Mouse (Mus musculus) stomach, embryonic 14.5 days (tissue): ENCODE results near the gene P4hb. TPM values are rescaled to one million over a fixed set of nuclear protein-coding genes. Genes with fewer than 3 reads are reported as not detected.

Source experiments
- ATAC-seq: fragments of 200-750 bp; cut with Nextera tagmentation; 2 replicates; pipeline ENCODE4 v1.8.0; 2017; ENCODE audit warnings: low read depth, moderate TSS enrichment; ENCODE audit not compliant: insufficient number of reproducible peaks, insufficient read depth, low FRiP score
- H3K27ac ChIP-seq: fragments of 300-500 bp; sonication (generic); 2 replicates; pipeline ENCODE4 v1.5.1; 2014; ENCODE audit warnings: mild to moderate bottlenecking, low read length, moderate library complexity, mixed read lengths
- H3K27me3 ChIP-seq: fragments of 300-500 bp; sonication (generic); 2 replicates; pipeline ENCODE4 v1.6.1; 2014; ENCODE audit warnings: low read length, control low read depth, mixed read lengths; ENCODE audit not compliant: control insufficient read depth, insufficient read depth
- H3K36me3 ChIP-seq: fragments of 300-500 bp; sonication (generic); 2 replicates; pipeline ENCODE4 v1.6.1; 2014; ENCODE audit warnings: mild to moderate bottlenecking, control low read depth, low read length, moderate library complexity, mixed read lengths; ENCODE audit not compliant: control insufficient read depth, insufficient read depth
- H3K4me1 ChIP-seq: fragments of 300-500 bp; sonication (generic); 2 replicates; pipeline ENCODE4 v1.6.1; 2014; ENCODE audit warnings: low read length, control low read depth, mixed read lengths; ENCODE audit not compliant: control insufficient read depth, insufficient read depth
- H3K4me2 ChIP-seq: fragments of 300-500 bp; sonication (generic); replicated peaks from 2 replicates; pipeline ENCODE4 v1.6.1; 2014; ENCODE audit warnings: low read depth, low read length, control low read depth
- H3K4me3 ChIP-seq: fragments of 300-500 bp; sonication (generic); 2 replicates; pipeline ENCODE4 v1.5.1; 2014; ENCODE audit warnings: low read depth, low read length, control low read depth
- H3K9ac ChIP-seq: fragments of 300-500 bp; sonication (generic); replicated peaks from 2 replicates; pipeline ENCODE4 v1.6.1; 2014; ENCODE audit warnings: low read depth, mild to moderate bottlenecking, control low read depth, low read length, moderate library complexity, mixed read lengths
- H3K9me3 ChIP-seq: fragments of 300-500 bp; sonication (generic); 2 replicates; pipeline ENCODE4 v1.6.1; 2016; ENCODE audit warnings: low read depth, low read length, control low read depth; ENCODE audit not compliant: control insufficient read depth
- WGBS: fragments of 180-500 bp; shearing (Covaris S2); extraction: QIAGEN DNeasy Blood & Tissue Kit; methylation state at CpG from one replicate; pipeline ENCODE4 v1.1.7; 2014; 5-methylcytosine and 5-hydroxymethylcytosine counted together
- polyA plus RNA-seq: library from polyadenylated mRNA; unstranded; fragments of >200 nt; fragmentation: Nextera tagmentation; extraction: Ambion mirVana; gene quantifications from 2 replicates; pipeline ENCODE4 v1.2.1, GENCODE M21; 2014

The P4hb gene
- polyA plus RNA-seq, 1 experiment from 2014 or later: 768 TPM

GRCm38 (mm10) chr11:120554834-120555233, 18.2 kb downstream of the P4hb start:
- Histone ChIP-seq H3K27ac (no peak overlapping the region), H3K36me3 (peaks cover 7% of the 10 kb centered on the region; the same call in 1 of the 2 replicates), H3K9ac (no peak overlapping the region), H3K4me3 (no peak overlapping the region), H3K4me1 (peaks cover 6% of the 10 kb centered on the region; the same call in 1 of the 2 replicates), H3K27me3 (no peaks in the 10 kb centered on the region), H3K9me3 (no peaks in the 10 kb centered on the region), H3K4me2 (no peak overlapping the region)
- 72% methylated on average over 7 of the region's 7 CpGs for WGBS
- no peak for ATAC-seq

GRCm38 (mm10) chr11:120552736-120553135, 20.3 kb downstream of the P4hb start:
- Histone ChIP-seq H3K4me1 (peaks cover 17% of the 10 kb centered on the region), H3K36me3 (no peaks in the 10 kb centered on the region), H3K27me3 (no peaks in the 10 kb centered on the region), H3K4me2 (no peak overlapping the region), H3K9me3 (no peaks in the 10 kb centered on the region), H3K9ac (no peak overlapping the region), H3K4me3 (no peak overlapping the region), H3K27ac (no peak overlapping the region)
- WGBS: 80% methylated on average over 5 of the region's 5 CpGs
- no peak for ATAC-seq

DNA sequence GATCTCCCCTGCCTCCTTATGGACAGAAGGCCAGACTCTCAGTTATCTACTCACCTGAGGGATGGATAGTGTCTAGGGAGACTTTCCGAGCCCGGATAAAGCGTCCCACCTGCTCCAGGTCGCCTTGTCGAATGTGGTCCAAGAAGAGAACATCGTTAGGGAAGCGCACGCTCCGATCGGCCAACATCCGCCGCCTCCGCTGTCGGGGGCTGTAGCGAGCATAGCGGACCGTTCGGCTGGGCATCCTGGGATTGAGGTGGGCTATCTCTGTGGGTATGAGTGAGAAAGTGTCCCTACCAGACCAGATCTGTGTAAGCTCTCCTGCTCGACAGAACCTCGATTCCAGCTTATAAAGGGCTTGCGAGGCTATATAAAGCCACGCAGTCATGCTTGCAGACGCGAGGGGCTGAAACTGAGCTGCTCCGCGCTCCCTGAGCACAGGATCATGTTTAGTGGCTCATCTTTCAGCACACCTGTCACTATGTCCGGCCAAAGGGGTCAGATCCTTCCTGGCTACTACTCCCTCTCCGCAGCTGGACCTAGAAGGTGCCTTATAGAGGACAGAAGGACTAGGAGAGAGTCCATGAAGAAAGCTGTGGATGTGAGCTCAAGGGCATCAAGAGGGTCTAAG, 22.1 kb downstream of the P4hb start, which contains the start of gene Ppp1r27:
Ppp1r27 (minus strand) TSS at position 323 of the 631 bp plus-strand sequence.
- Histone ChIP-seq H3K4me3 (peak within 1 kb of the TSS; percentile 96), H3K27ac (peak within 1 kb of the TSS; percentile 97; the same call in 1 of the 2 replicates), H3K9ac (peak within 1 kb of the TSS; percentile 99), H3K4me1 (peaks cover 22% of the 10 kb centered on the region), H3K4me2 (peak within 1 kb of the TSS; percentile 95), H3K36me3 (no peaks in the 10 kb centered on the region; the same call in 1 of the 2 replicates), H3K9me3 (no peaks in the 10 kb centered on the region), H3K27me3 (no peaks in the 10 kb centered on the region)
- ATAC-seq: no peak
- 94% methylated on average over 28 of the region's 28 CpGs for WGBS

DNA sequence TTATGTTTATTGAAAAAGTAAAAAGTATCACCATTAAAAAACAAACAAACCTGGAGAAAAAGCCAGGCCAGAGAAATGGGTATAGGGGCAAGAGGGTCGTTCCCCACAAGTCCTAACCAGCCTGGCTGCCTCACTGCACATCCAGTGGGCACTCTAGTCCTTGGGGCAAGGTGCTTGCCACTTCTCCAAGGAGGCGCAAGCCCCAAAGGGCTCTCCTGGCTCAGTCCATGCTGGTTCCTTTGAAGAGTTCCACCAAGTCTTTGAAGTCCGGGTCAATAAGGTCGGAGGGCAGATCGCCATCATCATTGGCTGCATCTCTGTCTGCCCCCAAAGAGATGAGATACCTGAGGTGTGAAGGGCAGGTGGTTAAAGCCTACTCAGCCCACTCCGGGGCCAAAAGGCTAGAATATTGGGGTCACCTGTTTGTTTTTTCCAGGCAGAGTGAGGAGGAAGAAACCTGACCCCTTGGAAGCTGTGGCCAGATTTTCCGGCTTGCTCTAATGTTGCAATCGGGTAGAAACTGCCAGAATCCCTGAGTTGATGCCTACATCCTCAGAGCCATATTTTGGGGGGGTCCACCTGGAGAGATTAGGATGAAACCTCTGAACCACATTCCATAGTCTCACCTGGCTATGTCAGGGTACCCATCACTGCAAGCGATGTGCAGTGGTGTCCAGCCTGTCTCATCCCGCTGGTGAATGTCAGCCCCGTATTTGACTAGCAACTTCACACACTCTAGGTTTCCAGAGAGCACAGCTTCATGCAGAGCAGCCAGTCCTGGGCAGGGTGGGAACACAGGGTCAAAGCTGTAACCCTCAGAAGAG, 22.9 kb downstream of the P4hb start:
- Histone ChIP-seq H3K4me1 (peaks cover 22% of the 10 kb centered on the region), H3K27ac (peak overlapping the region; percentile 97; the same call in 1 of the 2 replicates), H3K9ac (peak overlapping the region; percentile 99), H3K36me3 (no peaks in the 10 kb centered on the region; the same call in 1 of the 2 replicates), H3K27me3 (no peaks in the 10 kb centered on the region), H3K4me3 (peak overlapping the region; percentile 96), H3K4me2 (peak overlapping the region; percentile 95), H3K9me3 (no peaks in the 10 kb centered on the region)
- 65% methylated on average over 11 of the region's 11 CpGs for WGBS
- 0 out of 2 replicates have a peak, but pooled peaks have one; percentile 24 for ATAC-seq

- Histone ChIP-seq H3K4me1 (peaks cover 22% of the 10 kb centered on the region), H3K4me3 (peak within 1 kb of the TSS; percentile 96), H3K9me3 (no peaks in the 10 kb centered on the region), H3K27me3 (no peaks in the 10 kb centered on the region), H3K9ac (peak within 1 kb of the TSS; percentile 99), H3K27ac (peak within 1 kb of the TSS; percentile 97), H3K4me2 (peak within 1 kb of the TSS; percentile 95), H3K36me3 (peaks cover 8% of the 10 kb centered on the region; the same call in 1 of the 2 replicates)
- WGBS: under 1% methylated on average over 73 of the region's 87 CpGs
- peak; percentile 84 for ATAC-seq
These were observed 23.7 kb downstream of the P4hb start, which contains the start of gene Mcrip1 for GRCm38 (mm10) chr11:120549168-120549945. TSS of gene Mcrip1 (minus strand) at chr11:120549727.

DNA sequence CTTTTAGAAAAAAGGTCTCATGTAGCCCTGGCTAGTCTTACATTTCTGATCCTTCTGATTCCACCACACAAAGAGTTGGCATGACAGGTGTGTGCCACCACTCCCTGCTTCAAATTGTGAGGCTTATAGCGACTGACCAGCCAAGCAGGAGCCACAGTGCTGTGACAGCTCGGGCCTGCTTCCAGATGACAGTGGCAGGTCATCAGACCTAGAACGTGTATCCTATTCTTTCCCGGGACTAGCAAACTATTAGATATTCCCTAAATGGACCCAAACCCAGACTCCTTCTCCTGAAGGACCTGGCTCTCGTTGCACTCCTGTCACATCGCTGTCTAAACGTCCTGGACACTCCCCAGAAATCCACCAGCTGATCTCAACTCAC, 24.3 kb downstream of the P4hb start:
- peak; percentile 4; the same call in 1 of the 2 replicates for ATAC-seq

DNA sequence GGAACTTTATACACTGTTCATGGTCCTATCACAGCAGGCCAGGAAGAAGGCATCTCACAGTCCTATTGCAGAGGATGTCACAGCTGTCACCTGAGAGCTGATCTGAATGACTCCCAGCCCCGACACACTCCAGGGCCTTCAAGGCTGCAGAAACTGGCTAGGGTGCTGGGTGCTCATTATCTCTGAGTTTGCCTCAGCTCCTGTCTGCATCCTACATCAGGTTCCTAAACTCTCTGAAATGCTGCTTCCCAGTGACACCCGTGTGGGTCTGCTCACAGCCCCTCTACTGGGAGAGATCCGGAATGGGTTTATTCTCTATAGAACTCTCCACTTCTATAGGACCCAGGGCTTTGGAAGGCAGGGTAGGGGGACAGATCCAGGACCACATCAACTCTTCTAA, 24.8 kb downstream of the P4hb start:
- 81% methylated on average over 3 of the region's 3 CpGs for WGBS
- ATAC-seq: no peak
- peak overlapping the region; percentile 95 for H3K4me2 ChIP-seq
- no peak overlapping the region for H3K27ac ChIP-seq
- H3K27me3 ChIP-seq: no peaks in the 10 kb centered on the region
- peak overlapping the region; percentile 99 for H3K9ac ChIP-seq
- peak overlapping the region; percentile 96 for H3K4me3 ChIP-seq
- peaks cover 11% of the 10 kb centered on the region for H3K36me3 ChIP-seq
- no peaks in the 10 kb centered on the region for H3K9me3 ChIP-seq
- H3K4me1 ChIP-seq: peaks cover 22% of the 10 kb centered on the region

More for the DNA sequence above, 24.3 kb downstream of the P4hb start:
- Histone ChIP-seq H3K4me3 (peak overlapping the region; percentile 96), H3K36me3 (peaks cover 8% of the 10 kb centered on the region), H3K4me2 (peak overlapping the region; percentile 95), H3K9ac (peak overlapping the region; percentile 99), H3K9me3 (no peaks in the 10 kb centered on the region), H3K27ac (peak overlapping the region; percentile 97), H3K27me3 (no peaks in the 10 kb centered on the region), H3K4me1 (peaks cover 22% of the 10 kb centered on the region)
- WGBS: 15% methylated on average over 7 of the region's 7 CpGs

DNA sequence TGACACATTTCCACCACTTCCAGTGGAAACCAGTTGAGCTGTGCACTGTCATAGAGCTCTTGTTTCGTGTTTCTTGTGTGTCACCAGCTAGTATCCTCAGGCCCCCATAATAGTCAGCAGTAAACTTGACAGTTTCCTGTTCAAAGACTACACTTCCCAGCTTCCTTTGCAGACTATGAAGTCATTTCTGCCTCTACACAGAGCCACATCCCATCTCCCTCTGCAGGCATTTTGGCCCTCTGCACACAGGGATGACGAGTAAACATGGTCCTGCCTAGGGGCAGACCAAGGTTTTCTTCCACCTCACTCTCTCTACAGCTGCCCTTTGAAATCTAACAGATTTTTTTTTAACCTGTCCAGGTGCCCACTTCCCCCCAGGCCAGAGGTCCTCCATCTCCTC, 25.6 kb downstream of the P4hb start:
- no peaks in the 10 kb centered on the region for H3K9me3 ChIP-seq
- no peak overlapping the region for H3K27ac ChIP-seq
- H3K36me3 ChIP-seq: peaks cover 18% of the 10 kb centered on the region
- no peaks in the 10 kb centered on the region for H3K27me3 ChIP-seq
- peak overlapping the region; percentile 95; the same call in 1 of the 2 replicates for H3K4me2 ChIP-seq
- no peak overlapping the region; the same call in 1 of the 2 replicates for H3K9ac ChIP-seq
- ATAC-seq: no peak
- H3K4me3 ChIP-seq: no peak overlapping the region
- peaks cover 22% of the 10 kb centered on the region for H3K4me1 ChIP-seq
- WGBS: 58% methylated on average over 2 of the region's 2 CpGs
